Mouse (Mus musculus) adrenal gland, postnatal 14 days (tissue): ENCODE measurements around the gene Gm13102. TPM values are rescaled to one million over a fixed set of nuclear protein-coding genes. Genes with fewer than 3 reads are reported as not detected.
"Not testable (repeated sequence)": the region's sequence is repeated elsewhere in the genome, so short reads cannot be mapped to it uniquely, and the experiment has no call there.

Experiments
- DNase-seq: peaks from one replicate; pipeline ENCODE4 v3.0.0; 2021; ENCODE audit warnings: mixed read lengths
- long read RNA-seq, 2 experiments: library from polyadenylated mRNA; stranded (forward); transcript quantifications; one replicate each; pipeline ENCODE4 v2.0.0; 2021
- total RNA-seq: library from RNA; stranded (reverse); gene quantifications from 2 replicates; pipeline ENCODE4 v1.2.3, GENCODE M21; 2021

Gm13102 gene
- total RNA-seq, result not detected in 2 replicates
- long read RNA-seq, experiment 1, result 0 reads
- long read RNA-seq, experiment 2, result 0 reads

DNA sequence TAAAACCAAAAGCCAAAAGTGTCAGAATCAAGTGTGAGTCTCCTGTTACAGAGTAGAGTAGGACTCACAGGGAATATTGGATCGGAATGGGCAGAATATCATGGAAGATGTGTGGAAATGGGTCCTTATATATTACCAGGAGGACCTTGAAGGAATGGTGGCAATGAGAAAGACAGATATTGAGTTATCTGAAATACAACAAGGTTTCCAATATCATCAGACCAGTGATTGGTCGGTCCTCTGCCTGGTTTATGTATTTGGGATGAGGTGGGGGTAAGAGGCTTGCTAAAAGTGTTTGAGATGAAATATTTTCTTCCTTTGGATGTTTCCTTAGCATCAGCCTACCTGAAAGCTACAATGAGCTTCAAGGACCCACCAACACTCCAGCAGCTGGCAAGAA, at the start of gene Gm13102:
TSS of gene Gm13102 (plus strand) at position 301 of the 400 bp plus-strand sequence.
- not testable (repeated sequence) for DNase-seq

DNA sequence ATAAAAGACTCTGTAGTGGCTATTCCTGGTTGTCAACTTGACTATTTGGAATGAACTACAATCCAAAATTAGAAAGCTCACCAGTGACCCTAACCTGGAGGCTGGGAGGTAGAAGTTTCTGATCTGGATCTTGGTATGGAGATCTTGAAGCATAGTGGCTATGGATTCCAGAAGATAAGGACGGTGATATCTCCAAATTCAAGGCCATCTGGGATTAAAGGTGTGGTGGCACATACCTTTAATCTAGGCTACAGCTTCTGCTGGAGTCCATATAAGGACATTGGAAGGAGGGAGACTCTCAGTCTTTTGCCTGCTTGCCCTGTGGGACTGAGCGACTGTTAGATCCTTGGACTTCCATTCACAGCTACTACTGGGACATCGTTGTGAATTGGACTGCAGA, 47.4 kb upstream of the Gm13102 start, which contains the start of gene Pramel4:
TSS of gene Pramel4 (plus strand) at position 301 of the 400 bp plus-strand sequence.
- DNase-seq, result not testable (repeated sequence)

Other genes with a start within 250 kb of the Gm13102 start
- not detected in 2 replicates for gene Pramef6, start 206.1 kb upstream of the Gm13102 start, total RNA-seq
- gene Pramef25, start 155.5 kb upstream of the Gm13102 start, total RNA-seq, result not detected in 2 replicates
- gene Gm13101, start 139.5 kb upstream of the Gm13102 start, total RNA-seq, result not detected in 2 replicates
- not detected in 2 replicates for gene Pramef17, start 112.1 kb upstream of the Gm13102 start, total RNA-seq
- gene Pramel4, start 47.3 kb upstream of the Gm13102 start, total RNA-seq, result not detected in 2 replicates
- gene Oog3, start 56.2 kb downstream of the Gm13102 start, total RNA-seq, result not detected in 2 replicates
- not detected in 2 replicates for gene Oog2, start 84.2 kb downstream of the Gm13102 start, total RNA-seq
- not detected in 2 replicates for gene C87977, start 106.8 kb downstream of the Gm13102 start, total RNA-seq
- not detected in 2 replicates for gene Pramel5, start 174.0 kb downstream of the Gm13102 start, total RNA-seq
- gene Gm13128, start 223.8 kb downstream of the Gm13102 start, total RNA-seq, result not detected in 2 replicates